Mouse (Mus musculus): ENCODE measurements at regions not wholly inside any gene's neighbourhood (a gene's known extent, or its start where the extent isn't known, plus 50 kb on each side); places are given as distances from the start of the nearest gene placed in this dataset.

DNA sequence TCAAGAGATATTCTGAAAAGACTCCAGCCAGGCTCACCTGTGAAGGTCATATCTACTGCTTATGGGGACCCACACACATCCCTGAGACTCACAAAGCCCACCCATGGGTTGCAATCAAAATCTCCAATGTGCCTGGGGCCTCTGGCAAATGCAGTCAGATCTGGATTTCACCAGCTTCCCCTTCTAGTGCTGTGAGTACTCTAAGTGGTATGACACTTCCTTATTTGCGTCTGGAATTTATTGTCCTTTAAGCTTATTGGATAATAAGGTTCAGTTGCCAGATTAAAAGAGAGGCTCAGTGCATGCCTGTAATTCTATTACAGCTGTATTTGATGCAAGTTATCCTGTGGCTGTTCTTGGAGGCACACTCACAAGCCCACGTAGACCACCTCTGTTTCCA lies 206.3 kb upstream of the Foxq1 start:
- no peak overlapping the region for H3K4me3 ChIP-seq
- H3K36me3 ChIP-seq (ENCODE audit: control insufficient read depth, insufficient read depth): no peaks in the 10 kb centered on the region
- no peaks in the 10 kb centered on the region for H3K79me2 ChIP-seq (ENCODE audit: control insufficient read depth, insufficient read depth)
- no peaks in the 10 kb centered on the region for H3K27me3 ChIP-seq (ENCODE audit: control insufficient read depth, insufficient read depth, insufficient read length)
- H3ac ChIP-seq (ENCODE audit: control insufficient read depth, insufficient read length): no peak overlapping the region
- TF ChIP-seq TCF3 (IDR thresholded peaks at IDR 0.05; ENCODE audit: insufficient read length, low read depth): no peak
- H3K4me2 ChIP-seq (ENCODE audit: low read depth): no peak overlapping the region

DNA sequence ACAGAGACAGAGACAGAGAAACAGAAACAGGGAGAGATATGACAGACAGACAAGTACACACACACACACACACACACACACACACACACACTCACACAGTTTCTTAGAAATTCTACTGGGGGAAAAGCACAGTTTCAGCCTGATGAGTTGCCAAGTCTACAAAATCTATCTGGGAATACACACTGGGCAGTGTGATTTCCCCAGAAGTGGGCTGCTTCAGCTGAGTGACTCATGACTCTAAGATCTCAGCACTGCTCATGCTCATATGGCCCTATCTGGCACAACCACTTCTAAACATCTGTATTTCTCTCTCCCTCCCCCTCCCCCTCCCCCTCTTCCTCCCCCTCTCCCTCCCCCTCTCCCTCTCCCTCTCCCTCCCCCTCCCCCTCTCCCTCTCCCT lies 204.5 kb upstream of the Foxq1 start:
- TF ChIP-seq MAX (IDR thresholded peaks at IDR 0.05; ENCODE audit: low read depth): no peak
- no peak for TF ChIP-seq POLR2AphosphoS2 (IDR thresholded peaks at IDR 0.05; ENCODE audit: insufficient read length, low read depth)
- no peak for TF ChIP-seq MYOD1 (IDR thresholded peaks at IDR 0.05; ENCODE audit: control insufficient read depth in 1 of 3, insufficient read length in 2 of 3, low read depth in 2 of 3)
- TF ChIP-seq TCF3 (IDR thresholded peaks at IDR 0.05; ENCODE audit: insufficient read length, low read depth): no peak
- no peak for TF ChIP-seq REST (IDR thresholded peaks at IDR 0.05; ENCODE audit: insufficient read depth, insufficient read length)
- no peak for TF ChIP-seq SRF (IDR thresholded peaks at IDR 0.05; ENCODE audit: control insufficient read depth, insufficient read length, low read depth)
- no peak for TF ChIP-seq POLR2A (IDR thresholded peaks at IDR 0.05; ENCODE audit: insufficient read length, low read depth)
- no peak for TF ChIP-seq CEBPB (IDR thresholded peaks at IDR 0.05; ENCODE audit: insufficient read depth, poor library complexity, severe bottlenecking)
- TF ChIP-seq MYOG (IDR thresholded peaks at IDR 0.05; ENCODE audit: control insufficient read depth in 1 of 3, insufficient read depth in 1 of 3, insufficient read length in 2 of 3, low read depth in 2 of 3): no peak
- TF ChIP-seq E2F4 (IDR thresholded peaks at IDR 0.05; ENCODE audit: insufficient read depth): no peak
- TF ChIP-seq TCF12 (IDR thresholded peaks at IDR 0.05; ENCODE audit: insufficient read depth, poor library complexity, severe bottlenecking): no peak
- TF ChIP-seq USF1 (IDR thresholded peaks at IDR 0.05; ENCODE audit: low read depth): no peak
- Histone ChIP-seq H3K79me2 (ENCODE audit: control insufficient read depth, insufficient read depth) (no peaks in the 10 kb centered on the region), H3K36me3 (ENCODE audit: control insufficient read depth, insufficient read depth) (no peaks in the 10 kb centered on the region), H3ac (ENCODE audit: control insufficient read depth, insufficient read length) (no peak overlapping the region), H3K4me2 (ENCODE audit: low read depth) (no peak overlapping the region), H3K4me3 (no peak overlapping the region), H3K27me3 (ENCODE audit: control insufficient read depth, insufficient read depth, insufficient read length) (no peaks in the 10 kb centered on the region)

DNA sequence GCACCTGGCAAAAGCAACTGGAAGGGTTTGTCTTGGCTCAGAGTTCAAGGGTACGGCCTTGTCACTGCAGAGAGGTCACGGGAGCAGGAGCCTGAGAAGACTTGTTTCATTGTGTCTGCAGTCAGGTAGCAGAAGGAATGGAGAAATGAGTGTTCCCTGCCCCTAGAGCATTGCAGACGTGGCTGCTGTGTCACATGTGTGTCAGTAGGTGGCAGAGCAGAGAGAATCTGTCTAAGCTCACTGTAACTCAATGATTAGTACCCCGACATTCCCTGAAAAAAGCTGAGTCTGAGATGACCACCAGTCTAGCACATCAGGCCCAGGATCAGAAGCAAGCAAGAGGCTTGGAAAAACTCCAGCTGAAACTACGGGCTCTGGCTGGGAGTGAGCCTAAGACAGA lies 203.1 kb upstream of the Foxq1 start:
- Histone ChIP-seq H3K4me3 (no peak overlapping the region), H3K4me2 (ENCODE audit: low read depth) (no peak overlapping the region), H3K27me3 (ENCODE audit: control insufficient read depth, insufficient read depth, insufficient read length) (no peaks in the 10 kb centered on the region), H3K79me2 (ENCODE audit: control insufficient read depth, insufficient read depth) (no peaks in the 10 kb centered on the region), H3ac (ENCODE audit: control insufficient read depth, insufficient read length) (no peak overlapping the region), H3K36me3 (ENCODE audit: control insufficient read depth, insufficient read depth) (no peaks in the 10 kb centered on the region)
- no peak for TF ChIP-seq POLR2A (IDR thresholded peaks at IDR 0.05; ENCODE audit: insufficient read length, low read depth)
- TF ChIP-seq TCF3 (IDR thresholded peaks at IDR 0.05; ENCODE audit: insufficient read length, low read depth): no peak
- no peak for TF ChIP-seq POLR2AphosphoS2 (IDR thresholded peaks at IDR 0.05; ENCODE audit: insufficient read length, low read depth)
- TF ChIP-seq USF1 (IDR thresholded peaks at IDR 0.05; ENCODE audit: low read depth): no peak
- TF ChIP-seq SRF (IDR thresholded peaks at IDR 0.05; ENCODE audit: control insufficient read depth, insufficient read length, low read depth): no peak
- no peak for TF ChIP-seq MYOD1 (IDR thresholded peaks at IDR 0.05; ENCODE audit: control insufficient read depth in 1 of 3, insufficient read length in 2 of 3, low read depth in 2 of 3)
- no peak for TF ChIP-seq MYOG (IDR thresholded peaks at IDR 0.05; ENCODE audit: control insufficient read depth in 1 of 3, insufficient read depth in 1 of 3, insufficient read length in 2 of 3, low read depth in 2 of 3)

DNA sequence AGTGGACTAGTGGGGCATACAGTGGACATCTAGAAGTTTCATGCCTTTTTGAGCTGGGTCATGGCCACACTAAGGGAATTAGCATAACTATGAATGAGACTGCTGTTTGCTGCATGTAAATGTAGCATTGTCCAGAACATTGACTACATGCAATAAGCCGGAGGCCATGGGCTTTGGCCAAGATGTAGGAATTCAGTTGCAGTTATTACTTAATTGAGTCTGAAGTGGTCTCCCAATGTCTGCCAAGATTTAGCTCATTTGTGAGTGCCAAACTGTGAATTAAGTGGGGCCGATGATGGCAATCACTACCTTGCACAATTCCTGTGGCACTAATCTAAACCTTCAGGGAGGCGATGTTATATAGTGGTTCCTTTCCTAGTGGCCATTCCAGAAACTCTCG lies 196.6 kb upstream of the Foxq1 start:
- Histone ChIP-seq H3K36me3 (ENCODE audit: control insufficient read depth, insufficient read depth) (no peaks in the 10 kb centered on the region), H3K27me3 (ENCODE audit: control insufficient read depth, insufficient read depth, insufficient read length) (no peaks in the 10 kb centered on the region), H3ac (ENCODE audit: control insufficient read depth, insufficient read length) (no peak overlapping the region), H3K4me2 (ENCODE audit: low read depth) (no peak overlapping the region), H3K4me3 (no peak overlapping the region), H3K79me2 (ENCODE audit: control insufficient read depth, insufficient read depth) (no peaks in the 10 kb centered on the region)
- no peak for TF ChIP-seq MAX (IDR thresholded peaks at IDR 0.05; ENCODE audit: low read depth)
- TF ChIP-seq USF1 (IDR thresholded peaks at IDR 0.05; ENCODE audit: low read depth): no peak
- no peak for TF ChIP-seq TCF3 (IDR thresholded peaks at IDR 0.05; ENCODE audit: insufficient read length, low read depth)
- TF ChIP-seq SRF (IDR thresholded peaks at IDR 0.05; ENCODE audit: control insufficient read depth, insufficient read length, low read depth): no peak
- no peak for TF ChIP-seq POLR2AphosphoS2 (IDR thresholded peaks at IDR 0.05; ENCODE audit: insufficient read length, low read depth)
- no peak for TF ChIP-seq MYOD1 (IDR thresholded peaks at IDR 0.05; ENCODE audit: control insufficient read depth in 1 of 3, insufficient read length in 2 of 3, low read depth in 2 of 3)
- no peak for TF ChIP-seq TCF12 (IDR thresholded peaks at IDR 0.05; ENCODE audit: insufficient read depth, poor library complexity, severe bottlenecking)
- TF ChIP-seq CEBPB (IDR thresholded peaks at IDR 0.05; ENCODE audit: insufficient read depth, poor library complexity, severe bottlenecking): no peak
- no peak for TF ChIP-seq REST (IDR thresholded peaks at IDR 0.05; ENCODE audit: insufficient read depth, insufficient read length)
- no peak for TF ChIP-seq MYOG (IDR thresholded peaks at IDR 0.05; ENCODE audit: control insufficient read depth in 1 of 3, insufficient read depth in 1 of 3, insufficient read length in 2 of 3, low read depth in 2 of 3)

DNA sequence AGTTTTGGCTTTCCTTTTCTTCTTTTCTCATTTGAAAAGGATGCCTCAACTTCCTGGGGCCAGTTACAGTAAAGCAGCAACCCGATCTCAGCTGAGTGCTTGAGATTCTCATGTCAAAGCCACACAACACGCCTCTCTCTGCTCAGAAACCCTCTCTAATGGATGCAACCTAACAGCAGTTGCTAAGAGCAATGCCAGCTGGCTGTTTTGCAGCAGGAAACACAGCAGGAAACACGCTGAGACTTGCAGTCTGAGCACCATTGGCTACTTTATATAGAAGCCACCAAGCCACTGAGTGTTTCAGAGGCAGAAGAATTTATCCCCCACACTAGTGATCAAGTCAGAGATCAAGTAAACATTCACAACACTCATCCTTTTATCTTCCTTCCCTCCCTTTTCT lies 193.5 kb upstream of the Foxq1 start:
- TF ChIP-seq MYOG (IDR thresholded peaks at IDR 0.05; ENCODE audit: control insufficient read depth in 1 of 3, insufficient read depth in 1 of 3, insufficient read length in 2 of 3, low read depth in 2 of 3) (no peak), MYOD1 (IDR thresholded peaks at IDR 0.05; ENCODE audit: control insufficient read depth in 1 of 3, insufficient read length in 2 of 3, low read depth in 2 of 3) (no peak), SRF (IDR thresholded peaks at IDR 0.05; ENCODE audit: control insufficient read depth, insufficient read length, low read depth) (no peak), TCF12 (IDR thresholded peaks at IDR 0.05; ENCODE audit: insufficient read depth, poor library complexity, severe bottlenecking) (no peak), USF1 (IDR thresholded peaks at IDR 0.05; ENCODE audit: low read depth) (no peak), CEBPB (IDR thresholded peaks at IDR 0.05; ENCODE audit: insufficient read depth, poor library complexity, severe bottlenecking) (no peak), TCF3 (IDR thresholded peaks at IDR 0.05; ENCODE audit: insufficient read length, low read depth) (no peak), REST (IDR thresholded peaks at IDR 0.05; ENCODE audit: insufficient read depth, insufficient read length) (no peak), POLR2AphosphoS2 (IDR thresholded peaks at IDR 0.05; ENCODE audit: insufficient read length, low read depth) (no peak), POLR2A (IDR thresholded peaks at IDR 0.05; ENCODE audit: insufficient read length, low read depth) (no peak), MAX (IDR thresholded peaks at IDR 0.05; ENCODE audit: low read depth) (no peak), E2F4 (IDR thresholded peaks at IDR 0.05; ENCODE audit: insufficient read depth) (no peak)

More for the DNA sequence above, 193.5 kb upstream of the Foxq1 start:
- no peaks in the 10 kb centered on the region for H3K27me3 ChIP-seq (ENCODE audit: control insufficient read depth, insufficient read depth, insufficient read length)
- no peaks in the 10 kb centered on the region for H3K36me3 ChIP-seq (ENCODE audit: control insufficient read depth, insufficient read depth)
- no peak overlapping the region for H3K4me3 ChIP-seq
- no peak overlapping the region for H3K4me2 ChIP-seq (ENCODE audit: low read depth)
- no peaks in the 10 kb centered on the region for H3K79me2 ChIP-seq (ENCODE audit: control insufficient read depth, insufficient read depth)
- H3ac ChIP-seq (ENCODE audit: control insufficient read depth, insufficient read length): no peak overlapping the region

Measured in myocyte (in vitro differentiated cells).